Mouse (Mus musculus): ENCODE results near the gene Zyx.

The Zyx gene

DNA sequence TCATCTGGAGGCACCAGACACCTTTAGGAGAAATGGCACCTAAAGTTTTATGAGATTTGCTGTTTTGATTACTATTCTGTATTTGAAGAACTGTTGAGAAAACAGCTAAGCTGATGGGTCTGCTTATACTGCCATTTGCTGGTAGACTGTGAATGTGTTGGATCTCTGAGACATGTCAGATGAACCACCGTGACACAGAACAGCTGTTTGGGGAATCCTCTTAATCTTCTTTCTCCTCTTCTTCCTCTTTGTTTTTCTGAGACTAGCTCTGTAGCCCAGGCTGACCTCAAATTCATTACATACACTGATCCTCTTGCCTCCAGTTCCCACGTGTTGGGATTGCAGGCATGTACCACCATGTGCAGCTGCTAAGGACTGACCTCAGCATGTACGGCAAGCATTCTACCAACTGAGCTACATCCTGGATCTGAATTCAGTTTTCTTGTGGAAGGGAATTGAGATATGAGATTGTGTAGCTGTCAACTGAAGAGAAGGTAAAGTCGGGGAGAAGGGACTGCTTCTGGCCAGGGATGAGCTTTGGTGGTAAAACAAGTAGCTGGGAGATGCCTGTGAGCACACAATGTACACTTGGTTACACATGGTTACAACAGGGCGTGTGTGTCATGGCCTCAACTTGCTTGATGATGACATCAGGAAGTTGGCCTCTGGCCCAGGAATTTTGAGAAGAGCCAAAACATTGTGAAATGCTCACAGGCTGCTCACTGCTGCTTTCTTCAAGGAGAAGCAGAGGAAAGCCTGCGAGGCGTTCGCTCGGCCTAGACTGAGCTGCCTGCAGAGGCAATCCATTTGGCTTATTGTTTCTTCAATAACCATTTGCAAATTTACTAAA, 46.8 kb downstream of the Zyx start:
- DNase-seq (ENCODE audit: low spot score in 2 of 2): peak; percentile 93 to 96

DNA sequence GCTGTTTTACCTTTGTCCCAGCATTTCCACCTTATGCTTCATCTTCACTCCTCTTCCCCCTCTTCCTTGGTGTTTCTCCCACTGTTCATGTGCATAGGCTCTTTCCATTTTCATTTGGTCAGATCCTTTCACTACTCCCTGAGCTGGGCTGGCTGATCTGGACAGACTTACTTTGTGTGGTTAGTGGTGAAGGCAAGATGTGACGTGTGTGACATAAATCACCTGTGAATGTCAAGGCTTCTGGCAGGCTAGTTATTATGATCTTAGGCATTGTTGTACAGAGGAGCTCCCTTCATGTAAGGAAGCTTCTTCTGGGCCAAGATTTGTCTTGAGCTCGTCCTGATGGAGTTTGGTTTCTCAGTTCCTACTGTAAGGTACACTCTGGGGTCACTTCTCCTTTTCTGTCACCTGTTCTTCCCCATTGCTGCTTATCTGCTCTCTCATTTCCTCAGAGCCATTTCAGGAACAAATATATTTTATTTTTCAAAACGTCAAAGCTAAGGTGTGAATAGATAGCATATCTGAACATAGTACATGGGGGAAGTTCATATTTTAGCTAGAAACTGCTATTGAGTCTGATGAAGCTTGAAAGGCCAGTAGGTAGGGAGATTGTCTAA, 47.7 kb downstream of the Zyx start:
- no peak for DNase-seq (ENCODE audit: low spot score in 2 of 2)

DNA sequence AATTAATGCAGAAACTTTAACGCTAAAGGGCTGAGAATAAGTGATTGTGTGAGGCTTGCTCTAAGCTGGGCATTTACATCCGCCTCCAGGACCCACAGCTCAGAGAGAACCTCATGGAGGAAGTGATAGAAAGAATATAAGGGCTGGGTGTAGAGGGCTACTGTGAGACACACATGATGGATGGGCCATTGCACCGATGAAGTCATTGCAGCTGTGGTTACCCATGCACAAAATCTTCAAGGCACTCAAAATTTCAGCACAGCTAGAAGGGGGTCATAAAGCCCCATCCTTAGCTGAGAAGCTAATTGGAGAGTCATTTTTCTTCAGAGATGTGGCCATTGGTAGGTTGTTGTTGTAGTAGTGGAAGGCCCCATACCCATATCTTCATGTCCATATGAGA, 48.9 kb downstream of the Zyx start:
- DNase-seq (ENCODE audit: low spot score in 2 of 2): no peak

DNA sequence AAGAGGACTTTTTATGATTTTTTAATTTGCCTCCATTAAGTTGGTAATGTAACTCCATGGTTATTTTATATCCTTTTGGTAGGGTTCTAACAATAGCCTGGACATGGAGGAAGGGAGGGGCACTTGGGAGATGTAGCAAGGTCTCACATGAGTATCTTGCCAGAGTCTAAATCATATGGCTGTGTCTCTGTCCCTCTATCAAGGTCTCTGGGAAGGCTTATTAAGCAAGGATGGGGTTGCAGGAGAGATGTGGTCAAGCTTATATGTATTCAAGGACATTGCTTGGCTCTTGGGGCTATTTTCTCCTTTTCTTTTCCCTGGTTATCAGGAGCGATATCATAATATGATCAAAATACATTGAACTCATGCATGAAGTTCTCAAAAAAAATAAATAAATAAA, 49.6 kb downstream of the Zyx start:
- DNase-seq (ENCODE audit: low spot score in 2 of 2): no peak

DNA sequence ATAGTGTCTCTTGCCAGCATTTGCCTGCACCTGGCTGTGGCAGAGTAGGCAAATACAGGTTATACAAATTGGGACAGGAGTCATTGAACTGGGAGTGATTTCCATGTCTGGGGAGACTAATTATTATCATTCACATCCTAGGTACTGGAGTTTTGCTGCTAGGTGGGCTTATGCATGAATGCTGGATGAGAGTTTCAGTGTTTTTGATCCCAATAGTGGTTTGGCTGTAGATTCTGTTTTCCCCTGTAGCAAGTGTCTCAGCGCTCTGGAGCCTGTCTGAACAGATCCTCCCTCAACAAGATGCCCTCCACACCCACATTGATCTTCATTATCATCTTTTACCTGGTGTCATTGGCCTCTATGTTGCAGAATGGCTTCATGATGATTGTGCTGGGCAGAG, 50.5 kb downstream of the Zyx start, which contains the start of gene Tas2r143:
Gene Tas2r143 (plus strand): TSS at position 301 of the 400 bp plus-strand sequence.
- no peak for DNase-seq (ENCODE audit: low spot score in 2 of 2)

DNA sequence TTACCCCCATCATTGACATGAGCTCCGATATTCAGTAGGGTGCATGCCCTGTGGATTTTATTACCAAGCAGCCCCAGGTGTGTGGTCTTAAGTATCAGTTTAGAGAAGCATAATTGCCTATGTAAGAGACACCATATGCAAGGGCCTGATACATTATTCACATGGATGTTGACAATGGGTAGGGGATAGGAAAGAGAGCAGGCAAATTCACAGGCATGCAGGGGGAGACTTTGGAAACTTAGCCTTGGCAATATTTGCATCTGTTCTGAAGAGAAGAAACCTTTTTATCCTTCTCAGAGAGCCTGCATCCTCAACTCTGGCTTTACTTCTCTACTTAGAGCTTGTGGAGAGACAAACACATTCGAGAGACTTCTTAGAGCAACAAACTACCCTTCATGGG, 55.7 kb downstream of the Zyx start, which contains the start of gene Tas2r135:
Gene Tas2r135 (plus strand): TSS at position 301 of the 400 bp plus-strand sequence.
- no peak for DNase-seq (ENCODE audit: low spot score in 2 of 2)
